Mouse (Mus musculus): ENCODE results near the gene Pusl1.
A peak's percentile ranks its signal among the peaks of the same experiment; 100 is the strongest.

Gene Pusl1

GRCm38 (mm10) chr4:155840076-155841002 is 51.2 kb downstream of the Pusl1 start:
- DNase-seq = peak; percentile 51

- DNase-seq = peak; percentile 60
These were observed 52.1 kb downstream of the Pusl1 start, which contains the start of gene Mxra8 for GRCm38 (mm10) chr4:155839483-155839910. Gene Mxra8, plus strand, starts transcription at chr4:155839680.

- no peak for DNase-seq
These were observed 53.1 kb downstream of the Pusl1 start for GRCm38 (mm10) chr4:155838187-155839153.
